Mouse (Mus musculus) CH12.LX (cell line): ENCODE measurements at regions not wholly inside any gene's neighbourhood (a gene's known extent, or its start where the extent isn't known, plus 50 kb on each side); places are given as distances from the start of the nearest gene placed in this dataset.

ENCODE experiments used
- BHLHE40 ChIP-seq: IDR thresholded peaks from 2 replicates; pipeline ENCODE4 v1.6.1; 2011; ENCODE audit warnings: mild to moderate bottlenecking, low read depth, low read length, improper control_type of control experiment
- CHD2 ChIP-seq: IDR thresholded peaks from 2 replicates; pipeline ENCODE4 v1.6.1; 2011; ENCODE audit warnings: low read length, improper control_type of control experiment
- CTCF ChIP-seq, 2 experiments: IDR thresholded peaks in 1 of 2; conservative IDR thresholded peaks in 1 of 2; 2 replicates each; pipeline ENCODE4 v1.5.1; 2011 to 2012; ENCODE audit warnings: low read depth in 2 of 2, low read length in 2 of 2, improper control_type of control experiment in 1 of 2, inconsistent platforms in 1 of 2, mild to moderate bottlenecking in 1 of 2, moderate library complexity in 1 of 2
- EP300 ChIP-seq: IDR thresholded peaks from 2 replicates; pipeline ENCODE4 v1.6.1; 2011; ENCODE audit warnings: low read length, improper control_type of control experiment
- ETS1 ChIP-seq: conservative IDR thresholded peaks from 2 replicates; pipeline ENCODE4 v1.6.1; 2012; ENCODE audit warnings: low read depth, mild to moderate bottlenecking, inconsistent platforms, low read length, improper control_type of control experiment, moderate library complexity
- GABPA ChIP-seq: IDR thresholded peaks from 2 replicates; pipeline ENCODE4 v1.6.1; 2012; ENCODE audit warnings: low read depth, low read length, improper control_type of control experiment, inconsistent platforms; ENCODE audit not compliant: insufficient replicate concordance
- MAX ChIP-seq: IDR thresholded peaks from 2 replicates; pipeline ENCODE4 v1.6.1; 2011; ENCODE audit warnings: low read length, improper control_type of control experiment
- MAZ ChIP-seq: IDR thresholded peaks from 2 replicates; pipeline ENCODE4 v1.6.1; 2012; ENCODE audit warnings: low read depth, mild to moderate bottlenecking, inconsistent platforms, low read length, improper control_type of control experiment, moderate library complexity
- MYC ChIP-seq: IDR thresholded peaks from 2 replicates; pipeline ENCODE4 v1.6.1; 2011; ENCODE audit warnings: low read depth, mild to moderate bottlenecking, improper control_type of control experiment, low read length
- NELFE ChIP-seq: IDR thresholded peaks from 2 replicates; pipeline ENCODE4 v1.6.1; 2011; ENCODE audit warnings: low read depth, low read length, improper control_type of control experiment
- POLR2A ChIP-seq: IDR thresholded peaks from 2 replicates; pipeline ENCODE4 v1.6.1; 2011; ENCODE audit warnings: low read depth, mild to moderate bottlenecking, improper control_type of control experiment, low read length
- TCF12 ChIP-seq: IDR thresholded peaks from 2 replicates; pipeline ENCODE4 v1.6.1; 2014; ENCODE audit warnings: low read depth, mild to moderate bottlenecking, inconsistent platforms, low read length, improper control_type of control experiment
- USF2 ChIP-seq: conservative IDR thresholded peaks from 2 replicates; pipeline ENCODE4 v1.6.1; 2011; ENCODE audit warnings: low read depth, low read length, improper control_type of control experiment
- ZNF384 ChIP-seq: IDR thresholded peaks from 2 replicates; pipeline ENCODE4 v1.6.1; 2012; ENCODE audit warnings: low read depth, low read length, improper control_type of control experiment, inconsistent platforms

DNA sequence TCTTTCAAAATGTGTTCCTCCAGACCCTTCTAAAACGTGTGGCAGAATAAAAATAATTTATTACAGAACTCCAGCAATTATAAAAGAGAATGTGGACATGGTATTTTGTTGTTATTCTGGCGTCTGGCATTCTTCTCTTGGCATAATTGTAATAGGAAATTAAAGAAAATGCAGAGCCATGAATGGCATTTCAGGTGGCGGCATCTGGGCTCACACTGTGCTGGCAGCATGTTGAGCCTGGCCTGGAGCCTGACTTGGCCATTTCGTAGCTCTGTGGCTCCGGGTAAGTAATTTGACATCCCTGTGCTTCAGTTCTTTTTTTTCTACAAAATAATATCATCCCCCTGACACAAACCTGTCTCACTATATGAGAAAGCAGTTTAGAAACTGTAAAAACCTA lies 168.0 kb upstream of the Thbs1 start:
- no peak for TF ChIP-seq CTCF (conservative IDR thresholded peaks at IDR 0.05 in 1 of 2, IDR thresholded peaks at IDR 0.05 in 1 of 2; ENCODE audit: low read depth in 2 of 2, low read length in 2 of 2)
- TF ChIP-seq POLR2A, result no peak
- TF ChIP-seq USF2, result no peak
- no peak for TF ChIP-seq MAX
- TF ChIP-seq ETS1, result no peak
- TF ChIP-seq TCF12, result no peak
- no peak for TF ChIP-seq BHLHE40
- TF ChIP-seq MYC, result no peak
- TF ChIP-seq EP300, result no peak
- TF ChIP-seq ZNF384, result no peak
- no peak for TF ChIP-seq CHD2
- no peak for TF ChIP-seq GABPA
- TF ChIP-seq MAZ, result no peak
- no peak for TF ChIP-seq NELFE
